Mouse (Mus musculus) T-helper 17 cell (primary cell): ENCODE measurements at regions not wholly inside any gene's neighbourhood (a gene's known extent, or its start where the extent isn't known, plus 50 kb on each side); places are given as distances from the start of the nearest gene placed in this dataset.

Source experiments
- in situ Hi-C, 2 experiments: fragments of 300-600 bp; cut with MboI, MseI; formaldehyde crosslinking; loops; 1 replicate in 1 of 2; 2 replicates in 1 of 2; pipeline ENCODE4 v1.15.1; 2025; ENCODE audit warnings: high pct_unique_total_duplicates in 2 of 2

DNA sequence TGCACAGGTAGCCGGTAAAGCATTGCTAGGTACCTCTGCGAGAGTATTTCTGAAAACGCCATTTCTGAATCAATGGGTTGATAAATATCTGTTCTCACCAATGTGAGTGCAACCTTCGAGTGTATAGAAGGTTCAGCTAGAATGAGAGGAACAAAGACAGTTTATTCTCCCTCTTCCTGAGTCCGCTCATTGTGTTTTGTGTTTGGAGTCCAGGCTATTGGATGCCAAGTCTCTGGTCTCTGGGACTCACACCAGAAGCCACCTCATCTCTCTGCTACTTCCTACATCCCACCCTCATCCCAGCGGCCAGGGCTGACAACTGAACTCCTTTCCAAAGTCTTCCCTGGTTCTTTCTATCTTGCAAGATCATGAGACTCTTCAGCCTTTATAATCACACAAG, 62.7 kb downstream of the Lrrc30 start:
- in situ Hi-C loops: no loop called here

DNA sequence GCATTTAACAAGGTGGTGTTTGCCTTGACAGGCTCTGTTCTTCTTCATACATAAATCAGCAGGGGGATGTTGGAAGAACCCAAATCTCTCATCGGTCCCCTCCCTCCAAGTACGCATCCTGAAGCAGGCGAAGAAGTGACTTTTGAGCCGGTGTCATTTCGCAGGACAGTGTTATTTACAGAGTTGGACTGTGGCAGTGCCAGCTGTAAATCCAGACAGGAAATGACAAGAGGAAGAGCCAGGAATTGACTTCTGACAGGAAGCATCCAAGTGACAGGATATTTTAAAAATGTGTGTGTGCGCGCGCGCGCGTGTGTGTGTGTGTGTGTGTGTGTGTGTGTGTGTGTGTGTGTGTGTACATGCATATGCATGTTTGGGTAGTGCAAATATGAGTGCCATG, 66.3 kb downstream of the Lrrc30 start:
- in situ Hi-C loops: no loop called here

DNA sequence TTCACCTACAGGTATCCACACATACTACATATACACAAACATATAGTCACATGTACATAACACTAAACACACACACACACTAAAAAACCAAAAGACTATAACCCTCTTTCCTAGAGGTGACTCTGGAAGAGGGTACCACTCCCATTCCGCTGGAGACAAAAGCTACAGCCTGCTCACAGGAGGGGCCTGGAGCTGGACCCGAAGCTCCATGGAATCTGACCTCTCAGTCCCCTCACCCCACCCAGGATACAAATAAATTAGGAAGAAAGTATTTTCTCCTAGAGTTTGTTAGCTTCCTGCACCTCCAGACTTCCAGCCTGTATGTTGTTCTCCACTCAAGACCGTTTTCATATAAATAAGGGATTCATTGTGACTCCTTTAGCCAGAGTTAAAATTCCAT, 66.8 kb downstream of the Lrrc30 start:
- in situ Hi-C loops: no loop called here

DNA sequence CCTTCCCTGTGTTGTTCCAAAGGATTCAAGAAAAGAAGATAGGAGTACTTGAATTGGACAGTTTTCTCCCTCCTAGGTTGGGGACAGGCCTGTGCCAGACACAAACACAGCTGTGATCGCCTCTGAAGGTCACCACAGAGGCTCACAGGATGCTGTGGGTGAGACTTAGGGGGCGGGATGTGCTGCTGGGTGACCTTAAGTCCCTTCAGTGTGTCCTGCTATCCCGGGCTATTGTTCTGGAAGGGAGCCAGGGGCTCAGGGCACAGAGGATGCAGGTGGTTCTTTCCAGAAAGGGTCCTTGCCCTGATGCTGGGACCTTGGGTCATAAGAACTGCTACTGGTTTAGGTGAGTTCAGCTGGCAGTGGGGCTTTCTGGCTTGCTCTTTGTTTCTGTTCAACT, 67.7 kb downstream of the Lrrc30 start:
- in situ Hi-C loops: no loop called here

DNA sequence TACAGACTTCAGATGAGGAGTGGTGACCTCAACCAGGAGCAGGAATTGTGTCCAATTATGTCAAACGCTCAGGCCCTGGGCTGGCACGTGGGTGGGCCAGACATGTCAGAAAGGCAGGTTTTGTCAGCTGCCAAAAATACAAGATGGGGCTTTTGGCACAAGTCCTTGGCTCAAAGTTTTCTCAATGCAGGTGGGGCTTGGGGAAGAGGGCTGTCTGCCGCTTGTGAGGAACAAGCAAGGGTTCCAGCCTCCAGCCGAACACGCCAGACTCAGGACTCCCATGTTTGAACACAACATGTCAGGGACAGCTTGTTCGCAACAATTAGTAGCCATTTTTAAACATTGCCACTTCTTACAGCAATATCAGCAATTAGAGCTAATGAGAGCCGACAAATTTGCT, 69.5 kb downstream of the Lrrc30 start:
- in situ Hi-C loops: no loop called here

DNA sequence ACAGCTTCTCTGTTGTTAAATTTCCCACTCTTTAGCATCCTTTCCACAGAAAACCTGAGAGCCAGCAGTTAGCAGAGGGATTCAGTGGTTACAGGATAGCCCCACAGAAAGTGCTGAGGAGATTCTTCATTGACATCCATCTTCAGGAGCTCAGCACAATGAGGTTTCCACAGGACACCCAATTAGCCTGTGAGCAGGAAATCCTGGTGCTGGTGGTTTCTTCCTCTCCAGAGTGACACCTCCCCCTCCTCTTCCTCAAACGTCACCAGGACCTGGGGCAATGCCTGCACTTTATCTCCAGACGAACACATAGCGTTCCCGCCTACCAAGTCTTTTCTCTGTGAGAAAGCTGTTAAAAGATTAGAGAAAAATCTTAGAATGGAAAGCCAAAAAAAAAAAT, 70.7 kb downstream of the Lrrc30 start:
- in situ Hi-C loops: no loop called here

DNA sequence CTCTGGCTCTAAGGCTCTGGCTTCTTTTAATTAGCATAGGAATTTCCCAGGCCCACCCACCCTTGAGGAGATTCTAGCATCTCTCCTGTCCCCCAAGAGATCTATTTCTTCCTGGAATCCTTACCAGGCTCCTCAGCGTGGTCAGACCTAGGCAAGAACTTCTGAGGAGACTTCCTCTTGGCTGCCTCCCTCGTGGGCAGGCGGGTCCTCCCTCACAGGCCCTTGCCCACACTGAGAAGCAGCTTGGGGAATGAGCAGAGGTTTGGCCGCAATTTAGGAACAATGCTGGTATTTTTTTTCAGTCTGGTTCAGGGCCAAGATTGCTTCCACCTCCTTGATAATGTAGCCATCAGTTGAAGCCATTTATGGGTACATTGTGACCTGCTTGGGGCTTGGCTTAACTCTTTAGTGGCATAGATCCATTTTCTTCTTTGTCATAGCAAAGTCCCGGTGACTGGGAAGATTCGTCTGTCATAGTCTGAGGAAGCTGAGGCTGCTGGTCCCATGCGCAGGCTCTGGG, 75.1 kb downstream of the Lrrc30 start:
- in situ Hi-C loops: no loop called here

DNA sequence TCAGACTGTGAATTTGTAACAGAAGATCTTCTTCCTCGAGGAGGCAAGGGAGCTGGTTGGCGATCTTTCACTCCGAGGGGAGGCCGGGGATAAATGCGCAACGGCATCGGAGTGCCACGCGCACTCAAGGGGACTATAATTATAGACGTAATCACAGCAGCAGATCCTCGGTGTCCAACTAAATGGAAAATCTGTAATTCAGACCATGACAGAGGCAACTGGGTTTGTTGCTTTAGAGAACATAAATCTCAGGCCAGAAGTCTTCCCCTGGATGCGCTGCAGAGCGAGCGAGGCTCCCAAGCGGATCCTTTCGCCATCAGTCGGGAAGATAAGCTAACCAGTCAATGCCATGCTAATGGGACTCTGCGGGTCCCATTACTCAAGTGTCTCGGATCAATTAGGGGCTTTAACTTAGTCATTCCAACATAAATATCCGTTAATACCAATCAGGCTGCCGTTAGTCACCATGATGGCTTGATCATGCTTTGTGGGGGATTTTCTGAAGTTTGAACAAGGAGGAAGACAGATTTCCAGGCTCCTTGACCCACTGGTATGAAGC, 79.9 kb downstream of the Lrrc30 start:
- in situ Hi-C loops: no loop called here

DNA sequence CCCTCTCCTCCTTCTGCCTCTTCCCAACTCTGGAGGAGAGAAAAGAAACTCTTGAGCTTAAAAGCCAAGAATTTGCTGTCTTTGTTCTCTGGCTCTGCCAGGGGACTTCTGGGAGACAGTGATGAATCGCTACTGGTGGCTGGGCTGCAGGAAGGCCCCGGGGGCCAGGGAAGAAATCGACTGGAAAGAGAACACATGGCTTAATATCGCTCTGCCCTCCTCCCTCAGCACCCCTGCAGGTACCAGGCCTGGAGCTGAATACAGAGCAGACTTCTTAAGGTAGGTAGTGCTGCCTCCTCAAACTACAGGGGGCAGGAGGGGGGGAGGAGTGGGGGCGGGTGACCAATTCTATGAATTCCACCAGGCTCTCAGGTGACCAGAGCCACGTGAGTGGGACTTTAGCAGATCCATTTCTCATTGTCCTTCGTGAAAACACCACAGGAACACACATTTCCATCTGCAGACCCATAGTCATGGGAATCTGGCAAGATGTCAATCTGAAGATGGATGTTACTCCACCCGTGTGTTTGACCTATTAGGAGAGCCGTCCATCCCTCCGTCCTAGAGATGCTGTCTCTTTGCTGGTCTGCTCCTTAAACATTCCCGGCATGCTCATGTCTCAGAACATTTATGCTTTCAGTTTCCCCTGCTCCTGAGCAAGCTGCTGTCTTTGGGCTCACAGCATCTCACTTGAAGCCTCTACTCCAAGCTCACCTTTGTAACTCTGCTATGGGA, 83.4 kb downstream of the Lrrc30 start:
- in situ Hi-C loops: loop anchor here in 1 of 2 experiments (10.0 kb wide), 1 partner anchor 1384 kb away; no protein-coding TSS in a partner anchor

DNA sequence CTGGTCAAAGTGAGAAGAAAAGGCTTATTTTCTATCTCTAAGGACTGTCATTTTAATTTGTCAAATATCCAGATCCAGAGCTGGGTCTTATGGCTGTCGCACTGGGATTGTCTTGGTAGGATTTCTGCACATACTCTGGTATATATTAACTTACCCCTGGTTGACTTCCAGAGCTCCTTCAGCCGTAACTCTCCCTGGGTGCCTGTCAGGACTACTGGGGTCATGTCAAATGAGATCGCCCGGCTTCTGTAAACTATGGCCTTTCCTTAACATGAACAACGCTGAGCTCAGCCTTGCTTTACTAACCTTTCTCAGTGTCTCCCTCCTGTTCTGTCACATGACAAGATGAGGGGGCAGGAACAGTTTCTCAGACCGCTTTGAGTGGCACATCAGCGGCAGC, 88.1 kb downstream of the Lrrc30 start:
- in situ Hi-C loops: loop anchor here in 1 of 2 experiments (10.0 kb wide), 1 partner anchor 1380 kb away; no protein-coding TSS in a partner anchor

DNA sequence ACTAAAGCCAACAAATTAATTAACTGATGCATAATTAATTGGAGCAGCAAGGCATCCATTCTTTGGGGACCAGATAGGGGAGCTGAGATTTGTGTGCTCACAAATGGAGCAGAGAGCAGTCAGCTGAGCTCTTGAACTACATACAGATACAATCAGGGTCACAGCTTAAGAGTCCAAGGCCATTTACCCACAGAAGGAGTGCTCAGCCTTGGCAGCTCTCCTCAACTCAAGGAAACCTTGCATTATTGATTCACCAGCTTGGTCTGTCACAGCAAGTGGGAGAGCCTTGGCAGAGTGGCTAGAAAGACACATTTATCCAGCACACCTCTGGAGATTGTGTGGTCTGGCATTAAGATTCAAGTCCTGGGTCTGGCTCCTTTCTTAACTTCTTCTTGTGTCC, 100.2 kb downstream of the Lrrc30 start:
- in situ Hi-C loops: no loop called here

DNA sequence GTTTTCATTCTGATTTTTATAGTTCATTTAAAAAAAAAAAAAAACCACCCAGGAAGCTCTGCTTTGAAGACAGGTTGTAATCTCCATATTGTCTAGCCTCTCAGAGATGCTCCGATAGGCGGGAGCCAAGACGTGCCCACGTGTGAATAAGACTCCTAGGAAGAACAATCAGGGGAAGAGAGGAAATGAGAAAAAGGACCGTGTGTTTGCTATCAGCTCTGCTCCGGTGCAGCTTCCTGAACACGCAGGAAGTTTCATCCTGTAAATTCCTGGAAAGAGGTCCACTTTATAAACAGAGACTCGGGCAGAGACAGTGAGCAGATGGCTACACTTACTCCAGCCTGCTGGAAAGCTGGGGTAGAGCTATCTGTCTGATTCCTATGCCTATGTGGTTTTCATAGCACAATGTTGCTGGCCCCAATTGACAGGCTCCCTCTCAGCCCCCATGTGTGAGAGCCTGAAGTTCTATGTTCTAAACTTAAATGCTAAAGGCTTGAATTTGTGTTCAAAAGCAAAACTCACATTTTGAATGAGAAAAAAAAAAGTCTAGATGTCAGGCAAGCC, 111.6 kb downstream of the Lrrc30 start:
- in situ Hi-C loops: no loop called here

DNA sequence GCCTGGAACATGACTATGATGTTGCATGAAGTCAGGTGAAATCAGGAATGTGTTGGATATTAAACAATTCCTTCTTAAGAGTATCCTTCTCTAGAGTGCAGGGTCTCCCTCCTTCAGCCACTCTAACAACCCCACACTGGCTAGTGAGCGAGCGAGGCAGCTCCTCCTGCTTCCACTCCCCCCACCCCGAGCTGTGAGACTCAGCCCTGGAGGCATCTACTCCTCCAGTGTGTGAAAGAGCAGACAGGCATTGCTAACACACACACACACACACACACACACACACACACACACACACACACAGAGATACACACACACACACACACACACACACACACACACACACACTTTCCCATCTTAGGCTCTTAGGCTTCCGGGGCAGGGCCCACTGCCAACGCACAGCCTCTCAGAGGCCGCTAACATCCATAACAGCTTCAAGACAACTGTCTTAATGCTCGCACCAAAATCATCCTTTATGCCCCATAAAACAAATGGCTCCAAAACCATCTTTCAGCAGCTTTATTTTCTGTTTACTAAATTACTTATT, 116.8 kb downstream of the Lrrc30 start:
- in situ Hi-C loops: no loop called here

DNA sequence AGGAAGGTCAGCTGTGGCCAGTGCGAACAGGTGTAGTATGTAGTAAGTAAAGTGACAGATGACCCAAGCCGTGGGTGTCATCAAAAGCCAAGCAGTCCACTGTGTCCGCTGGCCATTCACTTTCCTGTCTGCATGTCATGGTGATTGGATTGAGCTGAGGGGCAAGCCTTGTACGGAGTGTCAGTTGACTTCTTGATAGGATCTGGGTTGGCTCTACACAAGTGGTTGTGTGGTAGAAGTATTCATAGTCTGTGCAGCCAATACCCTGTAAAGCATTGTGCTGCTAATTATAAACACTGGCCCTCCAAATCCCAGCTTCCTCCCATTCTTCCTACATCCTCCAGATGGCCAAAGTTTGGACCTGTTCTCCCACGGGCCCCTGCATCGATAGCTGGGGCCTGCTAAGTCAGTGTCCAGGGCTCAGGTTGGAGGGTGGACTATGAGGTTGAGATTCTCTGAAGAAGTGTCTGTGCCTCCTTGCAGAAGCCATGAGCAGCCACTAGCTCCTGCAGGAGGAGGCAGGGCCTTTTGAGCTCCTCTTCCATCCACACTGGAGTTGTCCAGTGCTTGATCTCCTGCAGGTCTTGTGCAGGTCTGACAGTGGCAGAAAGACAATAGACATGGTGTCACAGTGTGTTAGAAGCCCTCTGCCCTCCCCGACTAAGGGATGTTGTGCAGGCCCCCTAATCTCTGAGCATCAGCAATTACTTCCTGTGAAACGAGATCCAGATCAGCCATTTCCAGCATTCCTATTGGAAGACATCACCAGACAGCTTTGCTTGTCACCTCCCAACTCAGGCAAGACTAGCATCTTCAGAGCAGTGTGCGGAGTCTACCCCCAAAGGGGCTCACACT, 117.9 kb downstream of the Lrrc30 start:
- in situ Hi-C loops: no loop called here

DNA sequence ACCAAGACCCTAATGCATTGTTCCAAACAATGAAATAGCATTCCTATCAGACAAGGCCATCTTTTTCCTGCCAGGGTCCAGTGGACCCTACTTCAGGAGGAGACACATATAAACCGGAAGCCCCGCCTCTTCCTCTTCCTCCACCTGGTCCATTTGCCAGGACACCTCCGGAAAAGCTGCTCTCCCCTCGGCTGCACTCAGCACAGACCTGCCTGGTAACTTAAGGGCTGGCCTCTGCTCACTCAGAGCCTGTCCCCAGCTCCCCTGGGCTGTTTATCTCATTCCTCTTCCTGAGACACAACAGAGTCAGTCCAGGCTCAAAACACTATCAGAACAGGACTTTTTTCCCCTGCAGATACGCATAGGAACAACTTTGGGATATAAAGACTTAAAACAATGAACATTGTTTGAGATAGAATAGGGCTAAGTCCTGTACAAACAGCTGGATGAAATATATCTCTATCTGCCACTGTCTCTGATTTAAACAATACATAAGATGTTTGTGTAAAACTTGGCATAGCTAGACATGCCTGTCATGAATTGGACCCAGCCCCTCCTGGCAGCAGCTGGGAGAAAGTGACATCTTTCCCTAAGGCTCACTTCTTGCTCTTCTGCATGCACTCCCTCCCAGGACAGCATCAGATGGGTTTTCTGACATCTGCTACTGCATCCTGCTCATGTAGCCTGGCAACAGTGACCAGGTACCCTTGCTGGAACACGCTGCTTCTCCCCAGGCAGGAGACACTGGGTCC, 119.6 kb downstream of the Lrrc30 start:
- in situ Hi-C loops: no loop called here

DNA sequence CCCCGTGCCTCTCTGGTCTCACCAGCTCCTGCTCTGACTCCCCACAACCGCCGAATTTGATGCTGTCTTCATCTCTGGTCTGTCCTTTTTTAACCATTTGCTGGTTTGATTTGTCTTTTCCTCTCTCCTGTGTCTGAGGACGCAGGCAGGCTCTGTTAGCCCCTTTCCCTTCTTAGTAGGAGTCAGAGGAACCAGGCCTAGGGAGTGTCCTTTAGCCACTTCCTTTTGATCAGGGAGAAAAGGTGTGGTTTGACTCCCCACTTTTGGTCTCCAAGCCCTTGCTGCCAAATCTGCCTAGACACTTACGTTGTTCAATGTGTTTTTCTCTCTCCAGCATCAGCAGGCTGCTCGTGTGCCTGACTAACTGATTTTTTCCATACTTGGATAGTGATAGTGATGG, 120.5 kb downstream of the Lrrc30 start:
- in situ Hi-C loops: no loop called here

DNA sequence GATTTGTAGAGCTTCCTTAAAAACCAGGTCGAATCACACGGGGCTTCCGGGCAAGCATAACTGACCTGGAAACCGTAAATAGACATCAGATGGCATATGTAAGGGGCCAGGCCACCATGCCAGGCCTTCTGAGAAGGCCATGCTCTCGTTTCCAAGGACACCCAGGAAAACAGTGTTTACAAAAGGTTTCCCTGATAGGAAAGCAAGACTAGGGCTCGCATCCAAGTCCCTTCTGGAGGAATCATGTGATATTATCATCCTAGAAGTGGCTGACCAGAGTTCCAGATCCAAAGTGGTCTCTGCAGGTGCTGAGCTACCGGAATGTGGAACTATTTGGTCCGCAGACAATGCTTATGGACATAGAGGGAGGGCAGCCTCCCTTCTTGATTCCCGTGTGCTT, 122.6 kb downstream of the Lrrc30 start:
- in situ Hi-C loops: no loop called here

DNA sequence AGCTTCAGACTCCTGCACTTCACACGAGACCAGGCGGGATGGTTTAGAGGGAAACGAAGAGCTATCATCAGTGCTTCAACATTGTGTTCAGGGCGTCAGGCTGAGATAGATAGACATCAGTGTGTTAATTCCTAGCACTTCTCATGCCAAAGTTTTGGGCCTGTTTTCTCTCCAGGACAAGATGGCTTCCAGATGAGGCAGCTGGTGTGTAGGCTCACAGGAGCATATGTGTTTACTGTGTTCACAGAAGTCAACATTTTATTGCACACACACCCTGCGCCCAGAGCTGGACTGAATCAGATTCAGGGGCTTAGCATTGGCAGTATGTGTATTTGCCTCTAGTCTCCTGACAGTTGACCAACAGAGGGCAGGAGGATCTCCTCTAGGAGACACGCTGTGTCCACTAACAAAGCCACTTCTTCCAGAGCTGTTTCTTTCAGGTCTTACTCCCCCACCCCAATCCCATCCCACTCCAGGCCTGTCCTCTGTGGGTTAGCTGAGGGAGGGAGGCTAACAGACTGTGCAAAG, 123.4 kb downstream of the Lrrc30 start:
- in situ Hi-C loops: no loop called here

DNA sequence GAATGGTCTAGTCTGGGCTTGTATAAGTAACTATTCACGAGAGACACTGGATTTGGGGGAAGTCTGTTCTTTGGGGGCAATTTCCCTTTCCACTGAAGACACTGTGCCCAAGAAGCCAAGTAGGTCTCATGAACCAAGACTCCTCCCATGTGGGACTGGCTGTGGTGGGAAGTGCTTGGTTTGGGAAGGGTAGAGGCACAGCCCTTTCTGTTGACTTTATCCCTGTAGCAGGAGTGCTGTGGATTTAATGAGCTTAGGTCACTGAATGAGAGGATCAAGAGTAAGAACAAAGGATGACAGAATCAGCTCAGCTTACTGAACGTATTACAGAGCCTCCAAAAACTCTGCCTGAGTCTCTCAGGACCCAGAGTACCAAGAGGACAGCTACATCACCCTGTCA, 124.2 kb downstream of the Lrrc30 start:
- in situ Hi-C loops: no loop called here

DNA sequence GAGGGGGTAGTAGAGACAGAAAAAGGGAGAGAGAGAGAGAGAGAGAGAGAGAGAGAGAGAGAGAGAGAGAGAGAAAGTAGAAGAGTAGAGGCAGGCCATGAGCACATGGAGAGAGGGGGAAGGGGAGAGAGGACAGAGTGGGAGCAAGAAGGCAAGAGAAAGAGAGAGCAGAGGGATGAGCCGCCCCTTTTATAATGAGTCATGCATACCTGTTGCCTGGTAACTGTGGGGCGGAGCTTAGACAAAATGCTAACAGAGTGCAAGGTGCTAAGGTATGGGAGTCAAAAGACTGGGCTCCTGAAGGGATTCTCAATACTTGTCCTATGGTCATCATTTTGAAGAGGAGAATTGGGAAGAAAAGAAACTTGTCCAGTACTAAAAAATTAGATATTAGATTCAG, 126.1 kb downstream of the Lrrc30 start:
- in situ Hi-C loops: no loop called here

DNA sequence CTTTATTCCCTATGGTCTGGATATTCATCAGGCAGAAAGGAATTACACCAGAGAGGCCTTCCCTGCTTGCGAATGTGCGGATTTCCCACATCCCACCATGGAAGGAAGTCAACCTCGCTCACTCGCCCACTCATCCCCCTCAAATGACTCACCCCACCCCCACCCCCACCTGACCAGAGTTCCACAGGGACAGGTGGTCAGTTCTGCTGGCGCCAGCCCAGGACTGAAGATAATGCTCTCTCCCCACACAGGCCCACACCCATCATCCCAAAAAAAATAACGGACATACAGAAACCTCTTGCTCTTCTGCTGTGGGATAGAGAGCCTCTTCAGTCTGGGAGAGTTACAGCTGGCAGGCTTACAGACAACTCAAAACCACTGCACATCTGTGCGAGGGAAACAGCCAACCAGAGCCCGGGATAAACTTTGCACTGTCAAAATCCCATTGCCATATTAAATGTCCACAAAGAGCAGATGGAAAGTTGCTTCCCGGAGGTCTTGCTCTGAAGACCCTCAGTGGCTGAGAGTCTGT, 128.0 kb downstream of the Lrrc30 start:
- in situ Hi-C loops: no loop called here
